Mouse (Mus musculus): Measurements from ENCODE around the gene Plekha6. TPM values are rescaled to one million over a fixed set of nuclear protein-coding genes. Genes with fewer than 3 reads are reported as not detected.

Gene Plekha6
- total RNA-seq, 2 experiments from 2014 or later: 22.2 to 32.7 TPM

DNA sequence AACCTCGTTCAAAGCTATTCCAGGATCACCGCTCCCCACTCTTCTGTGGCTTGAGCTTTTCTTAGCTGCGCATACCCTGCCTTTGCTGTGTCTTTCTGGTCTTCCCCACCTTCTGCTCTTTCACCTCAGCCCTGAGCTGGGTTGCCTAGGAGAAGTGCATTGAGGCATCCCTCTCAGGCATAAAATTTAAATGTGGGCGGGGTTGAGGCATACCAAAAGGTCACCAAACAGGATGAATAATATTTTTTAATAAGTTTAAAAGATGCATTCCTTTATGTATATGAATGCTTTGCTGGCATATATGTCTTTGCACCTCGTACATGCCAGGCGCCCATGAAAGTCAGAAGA is 75.8 kb downstream of the Plekha6 start:
- DNase-seq (ENCODE audit: low spot score in 2 of 2): no peak

GRCm38 (mm10) chr1:133240881-133241280 is 76.9 kb downstream of the Plekha6 start:
- DNase-seq (ENCODE audit: low spot score in 2 of 2): no peak

DNA sequence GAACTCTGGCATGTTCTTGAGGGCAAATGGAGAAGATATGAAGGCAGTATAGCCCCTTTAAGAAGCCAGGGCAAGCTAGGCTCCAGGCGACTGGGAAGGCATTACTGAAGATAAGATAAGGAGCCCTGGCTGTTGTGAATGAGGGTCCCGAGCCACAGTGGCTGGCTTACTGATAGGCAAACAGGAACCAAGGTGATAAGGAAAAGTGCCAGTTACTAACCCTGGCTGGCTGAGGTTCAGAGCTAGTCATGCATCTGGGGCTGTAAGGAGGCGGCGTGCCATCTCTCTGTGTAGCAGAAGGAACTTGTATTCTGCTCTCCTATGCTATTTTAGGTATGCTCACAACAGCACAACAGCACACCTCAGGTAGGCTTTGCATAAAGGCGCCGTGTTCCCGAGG is 80.7 kb downstream of the Plekha6 start:
- DNase-seq (ENCODE audit: low spot score in 2 of 2): no peak

- DNase-seq (ENCODE audit: low spot score in 2 of 2): no peak
Measured at GRCm38 (mm10) chr1:133245690-133246619, 81.9 kb downstream of the Plekha6 start.

GRCm38 (mm10) chr1:133247189-133247588 is 83.2 kb downstream of the Plekha6 start:
- DNase-seq (ENCODE audit: low spot score in 2 of 2): no peak

- DNase-seq (ENCODE audit: low spot score in 2 of 2): no peak
Measured at GRCm38 (mm10) chr1:133250761-133251160, 86.8 kb downstream of the Plekha6 start.

GRCm38 (mm10) chr1:133251625-133252034 is 87.6 kb downstream of the Plekha6 start:
- no peak for DNase-seq (ENCODE audit: low spot score in 2 of 2)

DNA sequence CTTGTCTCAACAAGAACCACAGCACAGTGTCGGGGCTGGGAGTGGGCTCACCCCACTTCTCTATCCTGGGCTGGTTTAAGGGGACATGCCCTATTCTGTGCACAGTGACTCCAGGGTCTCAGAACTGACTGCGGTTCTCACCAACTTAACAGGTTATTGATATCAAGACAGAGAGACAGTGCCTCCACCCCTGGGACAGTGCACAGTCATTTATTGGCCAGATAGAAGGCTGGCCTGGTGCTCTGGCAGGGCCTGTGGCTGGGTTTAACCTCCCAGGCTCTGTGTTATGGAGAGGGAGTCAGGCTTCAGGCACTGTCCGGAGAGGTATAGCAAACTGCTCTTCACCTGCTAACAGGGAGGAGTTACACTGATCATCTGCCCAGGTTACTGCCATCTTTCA is 88.2 kb downstream of the Plekha6 start:
- no peak for DNase-seq (ENCODE audit: low spot score in 2 of 2)

- no peak for DNase-seq (ENCODE audit: low spot score in 2 of 2)
Measured at GRCm38 (mm10) chr1:133252801-133253531, 89.0 kb downstream of the Plekha6 start.

- no peak for DNase-seq (ENCODE audit: low spot score in 2 of 2)
Measured at GRCm38 (mm10) chr1:133253532-133253866, 89.5 kb downstream of the Plekha6 start.

DNA sequence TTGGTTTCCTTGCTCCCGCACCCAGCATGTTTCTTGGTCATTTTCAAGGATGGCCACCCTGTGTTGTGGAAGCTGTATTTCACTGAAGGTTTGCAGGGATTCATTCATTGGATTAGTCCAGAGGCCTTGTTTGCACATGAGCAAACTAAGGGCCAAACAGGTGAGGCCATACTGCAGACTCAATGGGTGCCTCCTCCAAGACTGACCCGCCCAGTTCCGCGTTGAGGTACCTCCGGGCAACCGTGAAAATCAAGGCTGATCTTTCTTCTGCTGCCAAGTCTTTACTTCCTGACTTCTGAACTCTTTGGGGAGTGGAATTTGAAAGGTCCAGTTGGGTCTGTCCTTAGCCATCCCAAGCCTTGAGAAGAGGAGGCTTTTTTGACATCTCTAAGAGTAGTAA is 90.2 kb downstream of the Plekha6 start:
- no peak for DNase-seq (ENCODE audit: low spot score in 2 of 2)

DNA sequence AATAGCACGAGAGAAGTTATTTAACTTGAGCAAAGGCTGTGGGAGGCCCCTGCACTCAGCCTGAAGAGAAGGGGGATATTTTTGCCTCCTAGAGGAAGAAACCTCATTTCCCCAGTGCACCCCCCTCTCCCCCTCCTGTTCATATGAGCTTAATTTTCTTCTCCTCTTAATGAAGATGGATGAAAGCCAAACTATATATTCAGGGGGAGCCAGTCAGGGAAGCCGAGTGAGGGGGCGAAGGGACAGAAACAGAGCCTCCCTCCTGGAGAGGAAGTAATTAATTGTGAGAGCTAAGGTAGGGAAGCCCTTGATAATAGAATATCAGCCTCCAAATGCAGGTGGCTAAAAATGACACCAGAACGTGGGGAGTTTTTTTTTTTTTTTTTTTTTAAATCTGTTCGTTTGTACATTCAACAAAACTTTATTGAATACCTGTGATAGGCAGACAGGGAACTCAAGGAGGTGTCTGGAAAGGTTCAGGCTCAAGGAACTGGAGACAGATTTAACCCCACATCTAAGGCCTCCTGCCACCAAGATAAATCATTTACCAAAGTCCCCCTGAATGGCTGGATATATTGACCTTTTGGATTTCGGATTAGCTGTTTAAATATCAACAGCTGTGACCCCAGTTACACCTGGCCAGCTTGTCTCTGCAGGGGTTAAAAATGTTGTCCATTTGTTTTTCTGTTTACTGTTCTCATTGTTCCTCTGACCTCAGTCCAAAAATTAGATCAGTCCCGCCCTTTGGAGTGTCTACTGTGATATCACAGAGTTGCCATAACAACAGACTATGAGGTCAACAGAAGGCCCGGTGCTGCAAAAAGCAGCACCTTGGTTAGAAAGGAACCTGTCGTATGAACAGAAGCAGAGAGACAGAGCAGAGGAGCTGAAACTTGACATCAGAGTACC is 91.1 kb downstream of the Plekha6 start:
- DNase-seq (ENCODE audit: low spot score in 2 of 2): no peak

DNA sequence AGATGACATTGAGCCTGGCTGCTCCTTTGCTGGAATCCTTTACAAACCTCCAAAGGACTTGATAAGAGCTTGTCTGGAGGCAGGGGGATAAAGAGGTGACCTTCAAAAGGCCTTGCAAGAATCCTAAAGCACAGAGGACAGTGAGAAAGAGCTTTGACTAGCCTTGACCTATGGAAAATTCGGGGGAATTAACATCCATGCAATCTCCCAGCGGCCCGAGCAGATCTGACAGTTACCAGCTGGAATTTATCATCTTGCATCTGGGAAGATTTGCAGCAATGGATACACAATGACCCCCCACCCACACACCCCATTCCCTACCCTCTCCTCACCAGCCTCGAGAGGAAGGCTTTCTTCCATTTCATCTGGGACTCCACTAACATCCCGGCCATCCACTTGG is 91.8 kb downstream of the Plekha6 start:
- DNase-seq (ENCODE audit: low spot score in 2 of 2): no peak

DNA sequence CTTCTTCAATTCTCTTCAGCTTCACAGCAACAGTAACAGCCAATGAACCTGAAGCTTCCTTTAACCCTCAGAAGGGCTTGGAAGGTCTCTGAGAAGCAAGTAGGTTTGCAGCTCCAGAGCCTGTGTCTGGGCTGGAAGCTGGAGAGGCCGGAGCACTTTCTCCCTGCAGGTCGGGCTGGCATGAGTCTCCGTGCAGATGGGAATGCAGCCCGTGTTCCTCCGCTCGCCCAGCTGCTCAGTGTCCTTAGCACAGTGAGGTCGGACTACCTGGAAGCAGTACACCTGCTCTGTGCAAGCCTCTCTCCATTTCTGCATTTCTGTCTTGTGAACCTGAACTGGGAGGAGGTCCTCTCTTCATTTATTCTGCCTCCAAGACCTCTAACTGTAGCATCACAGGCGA is 92.3 kb downstream of the Plekha6 start:
- DNase-seq (ENCODE audit: low spot score in 2 of 2): no peak

GRCm38 (mm10) chr1:133258694-133259093 is 94.7 kb downstream of the Plekha6 start:
- no peak for DNase-seq (ENCODE audit: low spot score in 2 of 2)

- no peak for DNase-seq (ENCODE audit: low spot score in 2 of 2)
Measured at GRCm38 (mm10) chr1:133262628-133263027, 98.6 kb downstream of the Plekha6 start.

GRCm38 (mm10) chr1:133263134-133263533 is 99.1 kb downstream of the Plekha6 start:
- DNase-seq (ENCODE audit: low spot score in 2 of 2): no peak

DNA sequence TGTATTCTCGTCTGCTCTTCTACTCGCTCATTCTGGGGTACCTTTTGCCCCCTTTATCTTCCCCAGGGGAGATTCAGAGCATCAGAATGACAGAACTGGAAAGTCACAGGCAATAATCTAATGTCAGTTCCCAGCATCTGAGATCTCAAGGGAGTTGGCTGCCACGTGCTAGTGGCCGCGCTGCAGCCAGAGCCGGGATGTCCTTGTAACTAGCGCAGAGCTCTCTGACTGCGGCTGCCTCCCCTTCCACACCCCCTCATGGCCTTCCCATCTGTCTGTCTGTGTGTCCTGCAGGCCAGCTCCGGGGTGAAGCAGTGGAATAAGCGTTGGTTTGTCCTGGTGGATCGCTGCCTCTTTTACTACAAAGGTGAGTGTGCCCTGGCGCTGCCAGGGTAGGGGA is 100.4 kb downstream of the Plekha6 start:
- no peak for DNase-seq (ENCODE audit: low spot score in 2 of 2)

DNA sequence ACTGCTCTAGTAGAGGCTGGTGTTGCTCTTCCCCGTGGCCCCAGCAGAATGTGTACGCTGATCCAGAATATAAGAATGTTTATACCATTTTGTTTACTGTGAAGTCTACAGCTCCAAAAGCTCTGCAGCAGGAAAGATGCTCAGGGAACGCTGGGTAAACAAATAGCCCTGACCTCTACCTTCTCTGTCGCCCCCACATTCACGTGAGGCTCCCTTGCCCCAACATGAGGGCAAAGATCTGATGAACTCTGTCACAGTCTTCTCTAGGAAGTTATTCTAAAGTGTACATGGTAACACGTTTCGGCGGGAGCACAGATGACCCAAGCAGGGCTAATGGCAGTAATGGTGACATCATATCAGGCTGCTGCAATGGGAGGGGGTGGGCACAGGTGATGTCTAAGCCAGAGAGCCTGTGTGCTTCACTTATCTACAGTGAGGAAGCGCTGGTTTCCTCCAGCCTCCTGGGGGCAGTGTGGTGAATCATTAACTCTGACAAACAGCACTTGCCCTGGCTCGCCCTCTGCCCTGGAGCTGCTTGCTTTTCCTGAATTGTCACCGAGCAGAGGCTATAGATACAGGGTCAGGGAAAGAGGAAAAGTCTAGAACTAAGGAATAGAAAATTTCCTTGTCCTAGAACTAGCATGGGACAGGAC is 101.2 kb downstream of the Plekha6 start:
- no peak for DNase-seq (ENCODE audit: low spot score in 2 of 2)

DNA sequence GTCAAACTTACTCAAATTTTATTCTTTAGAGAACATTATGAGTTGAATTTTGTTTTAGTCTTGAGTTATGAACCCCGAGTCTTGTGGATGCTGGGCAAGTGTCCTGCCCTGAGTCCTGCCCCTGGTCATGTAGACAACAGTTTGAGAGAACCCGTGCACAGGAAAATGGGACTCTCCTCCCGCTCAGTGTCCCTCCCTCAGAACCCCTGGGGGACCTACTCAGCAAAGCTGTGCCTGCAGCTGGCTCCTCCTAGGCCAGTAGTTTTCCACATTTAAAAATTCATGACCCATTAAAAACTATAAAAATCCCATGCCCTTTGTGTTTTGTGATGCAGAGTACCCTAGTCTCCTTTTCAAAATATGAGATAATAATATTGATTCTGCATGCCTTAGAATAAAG is 103.1 kb downstream of the Plekha6 start:
- no peak for DNase-seq (ENCODE audit: low spot score in 2 of 2)
